Mouse (Mus musculus) brain, embryonic 14.5 days (tissue): ENCODE measurements around the gene Thbs2.

Experiments
- CTCF ChIP-seq: fragments of 200-500 bp; IDR thresholded peaks from 2 replicates; pipeline ENCODE4 v1.5.1; 2012; ENCODE audit warnings: inconsistent platforms, mild to moderate bottlenecking, moderate library complexity, borderline replicate concordance; ENCODE audit not compliant: insufficient read depth, insufficient read length; ENCODE audit errors: extremely low read depth
- POLR2A ChIP-seq: fragments of 200-500 bp; IDR thresholded peaks from 2 replicates; pipeline ENCODE4 v1.6.1; 2012; ENCODE audit warnings: mild to moderate bottlenecking, inconsistent platforms, borderline replicate concordance; ENCODE audit not compliant: poor library complexity, insufficient read depth, insufficient read length, severe bottlenecking; ENCODE audit errors: extremely low read depth

DNA sequence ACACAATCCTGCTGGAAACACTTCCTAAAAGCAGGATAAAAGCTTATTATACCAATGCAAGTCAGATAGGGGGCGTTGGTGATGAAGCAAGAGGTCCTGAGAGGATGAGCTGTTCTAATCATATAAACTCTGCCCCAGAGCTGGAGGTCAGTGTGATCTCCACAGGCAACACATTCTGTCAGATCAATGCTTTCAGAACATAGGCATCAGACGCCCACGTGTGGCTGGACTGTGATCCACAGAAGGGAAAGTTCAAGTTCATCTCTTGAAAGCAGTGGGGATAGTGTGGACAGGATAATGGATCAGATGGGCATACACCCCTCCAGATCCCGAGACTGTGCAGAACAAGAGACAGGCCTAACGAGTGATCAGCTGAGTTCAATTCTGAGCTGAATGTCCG is 4.2 kb upstream of the Thbs2 start:
- TF ChIP-seq CTCF: no peak
- no peak for TF ChIP-seq POLR2A
